Mouse (Mus musculus): ENCODE data around the gene Pde2a. TPM values are rescaled to one million over a fixed set of nuclear protein-coding genes. Genes with fewer than 3 reads are reported as not detected.

Gene Pde2a
- total RNA-seq, 2 experiments from 2014 or later, result 300 to 318 TPM

DNA sequence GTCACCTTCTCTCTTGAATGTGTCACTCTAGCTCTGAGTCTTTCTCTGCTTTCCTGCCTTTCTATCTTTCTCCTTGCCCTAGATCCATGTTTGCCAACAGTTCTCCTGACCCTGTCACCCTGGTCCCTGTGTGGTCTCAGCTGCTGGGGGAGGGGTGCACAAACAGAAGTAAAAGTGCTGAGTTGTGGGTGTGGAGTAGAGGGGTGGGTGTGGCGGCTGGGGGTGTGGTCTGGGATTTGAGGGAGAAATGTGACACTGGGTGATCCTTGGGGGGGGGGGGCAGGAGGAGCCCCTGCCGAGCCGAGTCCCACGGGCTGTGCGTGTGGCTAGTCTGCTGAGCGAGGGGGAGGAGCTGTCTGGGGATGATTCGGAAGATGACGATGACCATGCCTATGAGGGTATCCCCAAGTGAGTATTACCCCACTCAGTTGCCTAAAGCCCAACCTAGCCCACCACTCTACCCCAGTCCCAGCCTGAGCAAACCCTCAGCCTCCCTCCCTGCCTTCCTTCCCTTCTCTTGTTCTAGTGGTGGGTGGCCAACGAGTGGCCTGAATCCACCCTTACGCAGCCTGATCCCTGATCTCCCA lies 35.5 kb upstream of the Pde2a start:
- H3K27ac ChIP-seq, result no peak overlapping the region
- no peak for TF ChIP-seq CTCF (conservative IDR thresholded peaks at IDR 0.05)
- DNase-seq (ENCODE audit: low spot score in 2 of 2), result no peak
- no peak overlapping the region for H3K4me3 ChIP-seq

DNA sequence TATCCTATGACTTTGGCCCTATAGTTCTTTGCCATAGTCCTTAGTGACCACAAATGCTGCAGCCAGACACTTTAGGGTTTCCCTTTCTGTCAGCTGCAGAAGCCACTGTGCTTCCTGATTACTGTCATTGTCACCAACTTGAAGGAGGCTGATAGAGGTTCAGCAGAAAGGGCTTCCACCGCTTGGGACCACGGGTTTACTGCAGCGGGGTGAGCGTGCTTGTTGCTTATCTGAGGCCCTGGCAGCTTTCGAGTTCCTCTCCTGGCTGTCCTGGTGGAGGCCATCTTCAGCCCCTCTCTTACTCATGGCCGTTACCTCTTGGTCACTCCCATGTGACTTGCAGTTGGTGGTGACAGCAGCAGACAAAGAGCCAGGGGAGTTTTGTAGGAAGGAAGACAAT lies 32.2 kb upstream of the Pde2a start:
- Histone ChIP-seq H3K27ac (no peak overlapping the region), H3K4me3 (no peak overlapping the region)
- no peak for DNase-seq (ENCODE audit: low spot score in 2 of 2)
- no peak for TF ChIP-seq CTCF (conservative IDR thresholded peaks at IDR 0.05)

DNA sequence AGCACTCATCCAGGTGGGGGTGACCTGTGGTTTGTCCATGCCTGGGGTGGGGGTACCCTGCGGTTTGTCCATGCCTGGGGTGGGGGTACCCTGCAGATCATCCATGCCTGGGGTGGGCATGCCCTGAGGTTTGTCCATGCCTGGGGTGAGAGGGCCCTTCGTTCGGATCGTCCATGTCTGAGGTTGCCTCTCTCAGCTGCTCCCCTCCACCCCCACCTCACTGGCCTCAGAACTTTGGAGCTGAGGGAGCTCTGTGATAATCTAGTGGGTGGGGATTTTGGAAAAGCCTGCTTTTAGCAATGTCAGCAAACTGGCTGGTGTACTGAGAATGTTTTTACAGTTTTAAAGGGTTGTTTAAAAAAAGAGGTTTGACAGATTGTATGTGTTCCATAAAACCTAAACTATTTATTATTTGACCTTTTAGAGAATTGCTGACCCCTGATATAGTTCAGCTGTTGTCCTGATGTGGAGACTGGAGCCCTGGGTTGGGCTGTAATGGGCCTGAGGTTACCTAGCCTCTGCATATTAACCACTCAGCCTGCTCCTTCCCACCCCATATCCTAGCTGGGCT lies 29.5 kb upstream of the Pde2a start:
- DNase-seq (ENCODE audit: low spot score in 2 of 2), result no peak
- no peak overlapping the region for H3K27ac ChIP-seq
- no peak for TF ChIP-seq CTCF (conservative IDR thresholded peaks at IDR 0.05)
- no peak overlapping the region for H3K4me3 ChIP-seq

DNA sequence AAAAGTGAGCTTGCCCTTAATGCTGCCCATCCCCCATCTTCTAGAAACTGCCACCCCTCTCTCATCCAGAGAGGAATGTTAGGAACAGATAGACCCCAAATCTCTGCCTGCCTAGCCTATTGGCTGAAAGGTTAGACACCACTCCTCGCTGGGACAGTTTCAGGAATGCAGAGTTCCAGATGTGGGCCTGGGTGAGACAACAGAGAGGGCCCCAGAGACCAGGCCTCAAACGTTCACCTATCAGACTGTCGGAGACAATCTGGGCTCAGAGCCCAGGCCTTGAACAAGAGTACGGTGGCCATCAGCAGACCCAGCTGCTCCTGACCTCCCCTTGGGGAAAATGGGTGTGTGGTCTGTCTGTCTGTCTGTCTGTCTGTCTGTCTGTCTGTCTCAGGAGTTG lies 28.5 kb upstream of the Pde2a start:
- no peak for DNase-seq (ENCODE audit: low spot score in 2 of 2)
- no peak for TF ChIP-seq CTCF (conservative IDR thresholded peaks at IDR 0.05)
- H3K27ac ChIP-seq, result no peak overlapping the region
- no peak overlapping the region for H3K4me3 ChIP-seq

DNA sequence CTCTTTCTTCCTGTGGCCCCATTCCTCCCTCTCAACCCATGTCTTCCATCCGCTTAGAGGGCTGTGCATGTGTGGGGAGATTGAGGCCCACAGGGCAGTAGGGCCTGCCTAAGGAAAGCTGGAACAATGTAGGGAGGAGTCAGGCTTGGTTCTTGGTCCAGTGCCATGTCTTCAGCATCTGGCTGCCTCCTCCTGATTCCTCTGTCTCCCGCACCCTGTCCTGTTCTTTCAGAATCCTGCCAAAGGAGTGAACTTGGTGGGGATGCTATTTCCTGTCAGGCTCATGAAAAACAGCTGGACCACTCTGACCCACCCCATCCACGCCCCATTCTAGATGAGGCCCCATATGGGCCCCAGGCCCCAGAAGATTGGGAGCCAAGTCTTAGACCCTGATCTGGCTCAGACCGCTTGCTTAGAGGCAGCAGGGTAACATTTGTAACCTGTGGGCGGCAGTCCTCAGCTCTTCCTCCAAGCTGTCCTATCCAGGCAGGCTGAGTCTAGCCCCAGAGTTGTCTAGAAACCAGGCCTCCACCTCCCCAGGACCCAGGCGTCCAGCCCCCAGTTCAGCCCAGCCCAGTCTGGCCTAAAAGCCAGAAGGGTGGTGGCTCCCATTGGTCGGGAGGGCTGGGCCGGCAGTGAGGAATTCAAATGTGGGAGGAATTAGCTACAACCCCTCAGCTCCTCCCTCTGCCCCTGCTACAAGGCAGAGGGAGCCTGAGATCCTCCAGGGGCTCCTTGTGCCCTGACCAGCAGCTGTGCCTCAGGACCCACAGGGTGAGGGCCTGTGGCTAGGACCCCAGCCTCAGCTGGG lies 27.6 kb upstream of the Pde2a start:
- H3K27ac ChIP-seq, result no peak overlapping the region
- TF ChIP-seq CTCF (conservative IDR thresholded peaks at IDR 0.05), result no peak

DNA sequence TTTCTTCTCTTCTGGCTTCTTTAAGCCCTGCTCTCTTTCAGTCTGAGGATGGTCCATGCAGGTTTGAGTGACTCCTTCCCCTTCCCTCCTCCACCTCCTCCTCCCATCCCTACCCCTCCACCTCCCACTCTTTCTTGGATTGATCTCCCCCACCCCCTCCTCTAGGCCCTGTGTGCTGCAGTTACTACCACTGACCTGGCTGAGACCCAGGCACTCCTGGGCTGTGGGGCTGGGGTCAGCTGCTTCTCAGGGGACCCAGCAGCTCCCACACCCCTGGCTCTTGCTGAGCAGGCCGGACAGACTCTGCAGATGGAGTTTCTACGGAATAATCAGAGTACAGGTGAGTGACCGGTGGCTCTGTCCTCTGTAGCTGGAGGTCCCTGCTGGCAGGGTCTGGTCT lies 26.9 kb upstream of the Pde2a start:
- DNase-seq (ENCODE audit: low spot score in 2 of 2), result no peak
- no peak for TF ChIP-seq CTCF (conservative IDR thresholded peaks at IDR 0.05)
- Histone ChIP-seq H3K27ac (no peak overlapping the region), H3K4me3 (no peak overlapping the region)

More for the DNA sequence above, 27.6 kb upstream of the Pde2a start:
- no peak for DNase-seq (ENCODE audit: low spot score in 2 of 2)
- H3K4me3 ChIP-seq, result no peak overlapping the region

DNA sequence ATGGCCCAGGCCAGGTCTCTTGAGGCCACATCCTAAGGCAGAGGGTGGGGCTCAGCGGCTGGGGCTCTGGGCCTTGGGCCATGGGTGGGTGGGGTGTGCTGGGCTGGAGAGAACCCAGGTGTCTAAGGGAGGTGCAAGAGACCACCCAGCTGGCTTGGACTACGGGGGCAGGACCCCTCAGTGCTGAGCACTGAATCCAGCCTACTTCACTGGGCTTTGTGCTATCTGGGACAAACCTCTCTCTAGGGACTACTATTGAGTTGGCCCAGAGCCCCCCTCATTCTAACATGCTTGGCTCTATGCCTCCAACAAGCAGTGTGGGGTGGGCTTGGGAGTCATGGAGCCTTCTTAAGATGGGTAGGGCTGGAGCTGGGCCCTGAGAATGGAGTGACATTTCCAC lies 26.0 kb upstream of the Pde2a start:
- Histone ChIP-seq H3K27ac (no peak overlapping the region), H3K4me3 (no peak overlapping the region)
- no peak for TF ChIP-seq CTCF (conservative IDR thresholded peaks at IDR 0.05)
- DNase-seq (ENCODE audit: low spot score in 2 of 2), result no peak

DNA sequence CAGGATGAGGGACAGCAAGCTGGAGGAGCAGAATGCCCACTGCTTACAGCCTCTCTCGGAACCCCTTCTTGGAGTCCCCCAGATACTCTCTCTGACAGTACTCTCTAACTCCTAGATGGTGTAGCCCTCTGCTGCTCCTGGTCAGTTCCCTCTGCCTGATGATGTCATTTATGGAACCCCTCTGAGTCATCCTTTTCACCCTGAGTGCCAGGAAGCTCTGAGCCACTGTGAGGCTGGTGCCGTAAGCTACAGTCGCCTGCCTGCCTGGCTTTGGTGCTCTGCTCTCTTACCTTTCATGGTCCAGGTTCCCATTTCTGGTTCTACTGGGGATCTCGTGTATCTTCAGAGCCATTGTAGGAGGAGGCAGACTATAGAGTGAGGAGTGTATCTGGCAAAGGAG lies 24.3 kb upstream of the Pde2a start:
- H3K27ac ChIP-seq, result no peak overlapping the region
- no peak overlapping the region for H3K4me3 ChIP-seq
- TF ChIP-seq CTCF (conservative IDR thresholded peaks at IDR 0.05), result no peak
- no peak for DNase-seq (ENCODE audit: low spot score in 2 of 2)

DNA sequence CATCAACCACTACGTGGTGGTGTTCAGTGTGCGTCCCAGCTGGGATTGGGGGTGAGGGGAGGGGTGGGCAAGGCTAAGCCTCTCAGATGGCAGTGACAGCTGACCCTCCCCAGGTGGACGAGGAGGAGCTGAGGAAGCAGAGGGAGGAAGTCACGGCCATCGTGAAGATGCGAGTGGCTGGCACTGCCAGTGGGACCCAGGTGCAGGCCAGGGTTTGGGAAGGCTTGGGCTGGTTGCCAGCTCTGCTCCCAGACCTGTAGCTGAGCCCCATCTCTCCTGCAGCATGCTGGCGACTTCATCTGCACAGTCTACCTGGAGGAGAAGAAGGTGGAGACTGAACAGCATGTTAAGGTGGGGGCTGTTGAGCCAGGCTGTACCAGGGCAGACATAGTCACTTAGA lies 20.0 kb upstream of the Pde2a start:
- no peak overlapping the region for H3K4me3 ChIP-seq
- TF ChIP-seq CTCF (conservative IDR thresholded peaks at IDR 0.05), result no peak
- DNase-seq (ENCODE audit: low spot score in 2 of 2), result no peak
- no peak overlapping the region for H3K27ac ChIP-seq

DNA sequence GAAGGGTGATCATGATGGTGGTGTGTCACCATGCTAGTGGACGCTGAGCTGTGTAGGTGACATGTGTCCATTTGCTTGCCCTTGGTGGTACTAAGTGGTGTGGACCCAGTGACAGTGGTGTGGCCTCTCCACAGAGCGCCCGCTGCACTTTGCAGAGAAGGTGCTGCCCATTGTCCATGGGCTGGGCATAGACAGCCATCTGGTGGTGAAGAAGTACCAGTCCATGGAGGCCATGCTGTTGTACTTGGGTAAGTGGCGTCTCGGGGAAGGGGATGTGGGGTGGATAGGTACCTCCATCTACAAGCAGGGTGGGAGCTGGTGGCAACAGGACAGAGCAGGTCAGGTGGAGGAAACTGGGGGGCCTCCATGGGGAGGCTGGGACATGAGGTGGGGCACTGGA lies 17.7 kb upstream of the Pde2a start:
- H3K4me3 ChIP-seq, result no peak overlapping the region
- H3K27ac ChIP-seq, result no peak overlapping the region
- no peak for DNase-seq (ENCODE audit: low spot score in 2 of 2)
- peak; percentile 55 for TF ChIP-seq CTCF (conservative IDR thresholded peaks at IDR 0.05)

DNA sequence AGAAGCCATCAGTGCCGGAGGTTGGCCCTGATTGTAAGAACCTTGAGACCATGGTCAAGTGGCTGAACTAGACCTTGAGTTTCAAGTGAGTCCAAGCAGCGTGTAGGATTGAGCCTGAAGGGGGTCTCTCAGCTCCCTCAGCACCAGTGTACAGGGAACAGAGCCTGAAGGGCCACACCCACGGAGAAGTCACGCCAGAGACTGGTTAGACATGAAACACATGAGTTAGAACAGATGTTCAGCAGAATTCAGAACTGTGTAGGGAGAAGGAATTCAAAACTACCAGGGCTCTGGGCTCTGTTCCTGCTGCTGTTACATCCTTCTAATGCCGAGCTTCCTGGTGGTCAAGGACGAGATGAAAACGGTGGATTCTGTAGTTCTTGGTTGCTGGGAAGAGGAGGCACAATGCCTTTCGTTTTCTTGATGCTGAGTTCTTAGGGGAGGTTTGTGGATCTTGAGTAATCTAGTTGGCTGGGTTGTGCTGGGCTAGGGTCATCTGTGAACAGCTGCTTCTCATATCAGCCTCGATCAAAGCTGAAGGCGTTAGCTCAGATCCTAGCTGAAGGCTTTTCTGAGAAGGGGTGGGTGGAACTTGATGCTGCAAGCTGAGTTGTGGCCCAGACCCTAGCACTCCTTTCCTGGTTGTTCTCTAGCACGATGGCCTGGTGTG lies 11.1 kb upstream of the Pde2a start, which contains the start of gene Gm45837:
Gm45837 (plus strand) TSS at position 620 of the 670 bp plus-strand sequence.
- no peak for TF ChIP-seq CTCF (conservative IDR thresholded peaks at IDR 0.05)
- no peak for DNase-seq (ENCODE audit: low spot score in 2 of 2)
- Histone ChIP-seq H3K4me3 (no peak within 1 kb of the TSS), H3K27ac (no peak within 1 kb of the TSS)

DNA sequence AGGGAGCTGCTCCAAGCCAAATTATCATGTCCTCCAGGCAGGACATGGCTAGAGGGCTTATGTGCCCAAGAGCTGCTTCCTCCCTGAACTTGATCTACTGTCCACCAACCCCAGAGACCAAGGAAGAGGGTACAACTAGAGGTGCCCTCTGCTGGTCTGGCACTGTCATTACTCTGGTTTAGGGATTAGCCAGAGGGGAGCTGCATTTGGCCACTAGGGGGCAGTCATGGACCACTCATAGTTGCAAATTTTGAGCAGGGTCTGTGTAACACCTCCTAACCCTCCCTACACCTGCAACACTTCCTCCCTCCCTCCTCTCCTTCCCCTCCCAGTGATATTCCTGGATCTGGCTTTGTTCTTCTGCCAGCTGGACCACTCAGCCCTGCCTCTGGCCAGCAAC lies 8.7 kb upstream of the Pde2a start:
- peak; percentile 100 for TF ChIP-seq CTCF (conservative IDR thresholded peaks at IDR 0.05)
- no peak overlapping the region for H3K27ac ChIP-seq

DNA sequence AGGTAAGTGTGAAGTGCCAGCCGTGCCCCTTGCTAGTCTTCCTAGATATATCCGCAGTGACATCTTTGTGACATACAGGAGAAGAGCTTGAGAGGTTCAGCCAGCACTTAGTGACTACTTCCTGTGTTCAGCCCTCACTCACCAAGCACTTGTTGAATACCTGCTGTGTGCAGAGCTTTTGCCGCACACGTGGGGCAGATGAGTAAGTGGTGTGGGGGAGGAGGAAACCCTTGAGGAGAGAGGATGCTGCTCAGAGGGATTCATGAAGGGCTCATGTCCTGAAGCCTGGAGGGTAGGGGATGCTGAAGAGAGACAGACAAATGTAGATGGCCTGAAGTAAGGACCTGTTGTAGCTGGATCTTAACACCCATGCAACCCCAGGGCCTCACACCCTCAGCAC lies 7.3 kb upstream of the Pde2a start:
- Histone ChIP-seq H3K27ac (peak overlapping the region; percentile 70), H3K4me3 (no peak overlapping the region)
- no peak for DNase-seq (ENCODE audit: low spot score in 2 of 2)
- TF ChIP-seq CTCF (conservative IDR thresholded peaks at IDR 0.05), result no peak

More for the DNA sequence above, 8.7 kb upstream of the Pde2a start:
- DNase-seq (ENCODE audit: low spot score in 2 of 2), result peak; percentile 83 to 91
- no peak overlapping the region for H3K4me3 ChIP-seq
